Mouse (Mus musculus) kidney, adult 2 months (tissue): ENCODE data around the gene Ctnna3.

Experiments used
- CTCF ChIP-seq: fragments of 200-500 bp; conservative IDR thresholded peaks from 2 replicates; pipeline ENCODE4 v1.5.1; 2011; ENCODE audit warnings: low read depth, mild to moderate bottlenecking, control low read depth, low read length, moderate library complexity, mixed read lengths; ENCODE audit not compliant: insufficient read depth, insufficient read length
- POLR2A ChIP-seq: fragments of 200-500 bp; IDR thresholded peaks from one replicate; pipeline ENCODE4 v1.6.1; 2011; ENCODE audit warnings: low read depth, low read length, control low read depth

- TF ChIP-seq CTCF (no peak), POLR2A (no peak)
Measured at GRCm38 (mm10) chr10:64182731-64183130, 752.8 kb downstream of the Ctnna3 start.
